10 mouse cellular contexts compared by ENCODE assay signal in the genomic region with DNA sequence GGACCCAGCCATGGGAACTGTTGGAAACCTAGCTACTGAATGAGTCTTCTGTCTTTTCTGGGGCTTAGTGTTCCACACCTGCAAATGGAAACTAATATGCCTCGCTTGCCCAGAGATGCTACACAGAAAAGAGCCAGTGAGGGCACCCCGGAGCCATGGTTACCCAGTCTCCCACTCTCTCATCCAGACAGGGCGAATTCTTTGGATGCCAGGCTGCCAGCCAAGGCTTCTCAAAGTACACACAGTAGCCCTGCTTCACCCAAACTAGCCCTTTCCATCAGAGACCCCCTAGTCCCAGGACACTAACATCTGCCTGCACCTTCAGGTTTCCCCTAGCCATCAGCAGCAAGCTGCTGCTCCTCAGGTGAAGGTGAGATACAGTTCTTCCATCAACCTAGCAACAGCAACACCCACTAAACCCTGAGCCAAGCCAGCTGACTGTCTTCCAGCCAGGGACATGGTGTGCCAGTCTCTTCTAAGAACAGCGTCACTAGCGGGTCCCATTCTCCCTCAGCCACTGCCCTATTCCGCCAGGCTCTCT. TPM values are rescaled to one million over a fixed set of nuclear protein-coding genes. Genes with fewer than 3 reads are reported as not detected.
DNase-seq lines count a peak whose midpoint lies in the region; ATAC-seq and TF ChIP-seq lines count a peak whose summit lies in the region.
"Had no signal": no experiment of that assay in that cellular context is flagged by ENCODE, and none has a peak within 500 bp of the region (broad histone marks: within the 10 kb centered on the region; RNA-seq: fewer than 3 reads in every experiment).

No protein-coding gene starts in this region.

- H3K9me3 ChIP-seq in lung, postnatal 0 days (ENCODE audit: low read length): no peaks in the 10 kb centered on the region

- H3K27me3 ChIP-seq in lung, postnatal 0 days (replicated peaks; ENCODE audit: insufficient read depth, low read length): peaks cover 47% of the 10 kb centered on the region
- H3K27me3 ChIP-seq: Patski had no signal

- no peak for ATAC-seq in megakaryocyte-erythroid progenitor cell, adult 5-6 weeks (replicated peaks; ENCODE audit: low FRiP score, low TSS enrichment, poor library complexity, severe bottlenecking)
- no peak for ATAC-seq in lung, postnatal 0 days
- ATAC-seq: Patski had no signal

- no peak for TF ChIP-seq CTCF in lung, postnatal 0 days (IDR thresholded peaks at IDR 0.05)

- DNase-seq in layer of hippocampus, adult 11-12 months (ENCODE audit: low spot score): peak; percentile 62
- no peak for DNase-seq in layer of hippocampus, adult 9-10 months (ENCODE audit: low spot score)
- peak; percentile 28 to 41 for DNase-seq in frontal cortex, postnatal 25 days (ENCODE audit: low spot score in 2 of 2)
- peak; percentile 75 to 76 for DNase-seq in layer of hippocampus, postnatal 36 days
- peak; percentile 56 for DNase-seq in right cerebral cortex, adult 18-20 months
- DNase-seq in spleen, postnatal 14 days (ENCODE audit: low spot score in 2 of 2): no peak
- DNase-seq in lung, postnatal 0 days (ENCODE audit: low spot score): no peak

- H3K4me3 ChIP-seq in lung, postnatal 0 days (ENCODE audit: low read depth, low read length): no peak overlapping the region

- no peak overlapping the region for H3K27ac ChIP-seq in lung, postnatal 0 days (ENCODE audit: low read length)

- H3K4me1 ChIP-seq in lung, postnatal 0 days (ENCODE audit: insufficient read depth, low read depth, low read length): peaks cover 19% of the 10 kb centered on the region

- 68% methylated on average over 6 of the region's 6 CpGs for WGBS in lung, postnatal 0 days

- H3K9ac ChIP-seq in lung, postnatal 0 days (replicated peaks; ENCODE audit: low read depth): no peak overlapping the region

- no peak overlapping the region for H3K4me2 ChIP-seq in lung, postnatal 0 days (replicated peaks; ENCODE audit: low read depth, low read length)

- no peak for TF ChIP-seq EP300 in lung, postnatal 0 days (IDR thresholded peaks at IDR 0.05)

- no peaks in the 10 kb centered on the region for H3K36me3 ChIP-seq in lung, postnatal 0 days (ENCODE audit: insufficient read depth, low read length)

RNA-seq across cellular contexts. Expression of gene Mfsd2a, which starts 2.4 kb away (rescaled TPM):
- 10 to 100 TPM; 34.0 to 52.7 TPM for total RNA-seq in layer of hippocampus, postnatal 36 days (2021)
- not detected in 2 replicates for total RNA-seq in megakaryocyte-erythroid progenitor cell, adult 5-6 weeks (2014; fragmentation: Nextera tagmentation)
- total RNA-seq in megakaryocyte-erythroid progenitor cell, adult 5-6 weeks (2017): not detected in 2 replicates
- polyA plus RNA-seq in lung, postnatal 0 days (2015; fragmentation: Nextera tagmentation; extraction: Ambion mirVana): 0.38 and 1.2 TPM in 2 replicates
- total RNA-seq: heart, postnatal 25 days had no signal

RNA-seq across cellular contexts. Expression of gene Mycl, which starts 36.9 kb away (rescaled TPM):
- 10 to 100 TPM; 32.9 to 35.0 TPM for total RNA-seq in layer of hippocampus, postnatal 36 days (2021)
- not detected in 2 replicates for total RNA-seq in megakaryocyte-erythroid progenitor cell, adult 5-6 weeks (2014; fragmentation: Nextera tagmentation)
- total RNA-seq in megakaryocyte-erythroid progenitor cell, adult 5-6 weeks (2017): 0.50 and 5.4 TPM in 2 replicates
- polyA plus RNA-seq in lung, postnatal 0 days (2015; fragmentation: Nextera tagmentation; extraction: Ambion mirVana): 6.0 and 8.1 TPM in 2 replicates

RNA-seq across cellular contexts. Expression of gene Trit1, which starts 57.8 kb away (rescaled TPM):
- 10 to 100 TPM; 23.5 to 26.0 TPM for total RNA-seq in layer of hippocampus, postnatal 36 days (2021)
- total RNA-seq in megakaryocyte-erythroid progenitor cell, adult 5-6 weeks (2014; fragmentation: Nextera tagmentation): 10.8 and 23.3 TPM in 2 replicates
- 12.3 and 24.8 TPM in 2 replicates for total RNA-seq in megakaryocyte-erythroid progenitor cell, adult 5-6 weeks (2017)
- polyA plus RNA-seq in lung, postnatal 0 days (2015; fragmentation: Nextera tagmentation; extraction: Ambion mirVana): 10.7 and 11.1 TPM in 2 replicates

Comparison
In these comparisons a context has a peak if more than half of its experiments do, and no peak if none do; other contexts are left out.
1. DNase-seq: peak in layer of hippocampus, adult 11-12 months (single experiment), frontal cortex, postnatal 25 days (2 of 2), layer of hippocampus, postnatal 36 days (2 of 2) and right cerebral cortex, adult 18-20 months (single experiment); none in layer of hippocampus, adult 9-10 months (single experiment), spleen, postnatal 14 days (0 of 2) and lung, postnatal 0 days (single experiment).
2. RNA of gene Mfsd2a, which starts 2.4 kb away (total RNA-seq): 34.0 to 52.7 TPM in layer of hippocampus, postnatal 36 days; not detected in megakaryocyte-erythroid progenitor cell, adult 5-6 weeks; every median in the first group is over 10 times any median in the second.
3. RNA of gene Mycl, which starts 36.9 kb away (total RNA-seq): 32.9 to 35.0 TPM in layer of hippocampus, postnatal 36 days; 0.50 to 5.4 TPM in megakaryocyte-erythroid progenitor cell, adult 5-6 weeks; every median in the first group is over 4 times any median in the second.